Mouse (Mus musculus) stomach, embryonic 14.5 days (tissue): ENCODE measurements around the gene Hsd17b1. TPM values are rescaled to one million over a fixed set of nuclear protein-coding genes. Genes with fewer than 3 reads are reported as not detected.

Source experiments
- microRNA-seq: library from miRNA; unstranded; fragments of <30 nt; microRNA quantifications from one replicate; pipeline ENCODE4, GENCODE M21; 2016
- polyA plus RNA-seq: library from polyadenylated mRNA; unstranded; fragments of >200 nt; fragmentation: Nextera tagmentation; extraction: Ambion mirVana; gene quantifications from 2 replicates; pipeline ENCODE4 v1.2.1, GENCODE M21; 2014

Hsd17b1 gene
- polyA plus RNA-seq, 1 experiment from 2014 or later, result not detected

Small RNA genes within 50 kb of the gene (microRNA-seq; reads per million reads assigned to microRNA genes)
- 1.3 reads per million for gene Mir6928

Other genes with a start within 250 kb of the Hsd17b1 start
- gene Stat5b, start 227.7 kb upstream of the Hsd17b1 start, polyA plus RNA-seq, result 24.6 and 26.8 TPM in 2 replicates
- 7.3 and 8.3 TPM in 2 replicates for gene Stat5a, start 219.1 kb upstream of the Hsd17b1 start, polyA plus RNA-seq
- 43.5 and 44.8 TPM in 2 replicates for gene Stat3, start 138.9 kb upstream of the Hsd17b1 start, polyA plus RNA-seq
- gene Cavin1, start 107.5 kb upstream of the Hsd17b1 start, polyA plus RNA-seq, result 136 and 158 TPM in 2 replicates
- 38.4 and 42.0 TPM in 2 replicates for gene Atp6v0a1, start 69.0 kb upstream of the Hsd17b1 start, polyA plus RNA-seq
- gene Naglu, start 8.4 kb upstream of the Hsd17b1 start, polyA plus RNA-seq, result 11.2 and 14.2 TPM in 2 replicates
- 37.9 and 41.3 TPM in 2 replicates for gene Coasy, start 4.2 kb downstream of the Hsd17b1 start, polyA plus RNA-seq
- 36.7 and 46.0 TPM in 2 replicates for gene Mlx, start 8.9 kb downstream of the Hsd17b1 start, polyA plus RNA-seq
- gene Psmc3ip, start 17.0 kb downstream of the Hsd17b1 start, polyA plus RNA-seq, result 29.7 and 36.4 TPM in 2 replicates
- gene Retreg3, start 41.5 kb downstream of the Hsd17b1 start, polyA plus RNA-seq, result 8.0 and 9.1 TPM in 2 replicates
- 70.5 and 70.9 TPM in 2 replicates for gene Tubg1, start 41.5 kb downstream of the Hsd17b1 start, polyA plus RNA-seq
- 3.6 and 4.5 TPM in 2 replicates for gene Tubg2, start 77.5 kb downstream of the Hsd17b1 start, polyA plus RNA-seq
- 2.1 and 2.2 TPM in 2 replicates for gene Cntnap1, start 92.1 kb downstream of the Hsd17b1 start, polyA plus RNA-seq
- 25.6 and 26.0 TPM in 2 replicates for gene Plekhh3, start 92.9 kb downstream of the Hsd17b1 start, polyA plus RNA-seq
- 0.14 and 0.33 TPM in 2 replicates for gene Ccr10, start 97.0 kb downstream of the Hsd17b1 start, polyA plus RNA-seq
- 17.7 and 19.1 TPM in 2 replicates for gene Ezh1, start 148.1 kb downstream of the Hsd17b1 start, polyA plus RNA-seq
- 123 and 128 TPM in 2 replicates for gene Ramp2, start 167.6 kb downstream of the Hsd17b1 start, polyA plus RNA-seq
- gene Vps25, start 175.3 kb downstream of the Hsd17b1 start, polyA plus RNA-seq, result 153 and 154 TPM in 2 replicates
- gene Wnk4, start 182.2 kb downstream of the Hsd17b1 start, polyA plus RNA-seq, result 21.9 and 26.8 TPM in 2 replicates
- 0.87 and 1.6 TPM in 2 replicates for gene Cntd1, start 200.6 kb downstream of the Hsd17b1 start, polyA plus RNA-seq
- 207 and 215 TPM in 2 replicates for gene Coa3, start 200.7 kb downstream of the Hsd17b1 start, polyA plus RNA-seq
- gene Becn1, start 223.9 kb downstream of the Hsd17b1 start, polyA plus RNA-seq, result 140 and 144 TPM in 2 replicates
- 84.6 and 96.2 TPM in 2 replicates for gene Psme3, start 237.8 kb downstream of the Hsd17b1 start, polyA plus RNA-seq
- 1.3 and 1.8 TPM in 2 replicates for gene Aoc2, start 246.7 kb downstream of the Hsd17b1 start, polyA plus RNA-seq